Mouse (Mus musculus) intestine, embryonic 16.5 days (tissue): ENCODE data around the gene Gm20388. TPM values are rescaled to one million over a fixed set of nuclear protein-coding genes. Genes with fewer than 3 reads are reported as not detected.

Experiments used
- ATAC-seq: fragments of 200-750 bp; cut with Nextera tagmentation; 2 replicates; pipeline ENCODE4 v1.8.0; 2017; ENCODE audit warnings: moderate TSS enrichment, moderate library complexity
- H3K27ac ChIP-seq: fragments of 300-500 bp; sonication (generic); 2 replicates; pipeline ENCODE4 v1.5.1; 2014; ENCODE audit warnings: mild to moderate bottlenecking, low read length
- H3K27me3 ChIP-seq: fragments of 300-500 bp; sonication (generic); replicated peaks from 2 replicates; pipeline ENCODE4 v1.6.1; 2014; ENCODE audit warnings: low read length, control low read depth, mixed read lengths; ENCODE audit not compliant: control insufficient read depth, insufficient read depth
- H3K36me3 ChIP-seq: fragments of 300-500 bp; sonication (generic); 2 replicates; pipeline ENCODE4 v1.6.1; 2014; ENCODE audit warnings: low read length, control low read depth; ENCODE audit not compliant: control insufficient read depth, insufficient read depth
- H3K4me1 ChIP-seq: fragments of 300-500 bp; sonication (generic); 2 replicates; pipeline ENCODE4 v1.6.1; 2014; ENCODE audit warnings: low read length, control low read depth, mixed read lengths; ENCODE audit not compliant: control insufficient read depth, insufficient read depth
- H3K4me2 ChIP-seq: fragments of 300-500 bp; sonication (generic); 2 replicates; pipeline ENCODE4 v1.6.1; 2014; ENCODE audit warnings: low read depth, low read length, control low read depth
- H3K4me3 ChIP-seq: fragments of 300-500 bp; sonication (generic); 2 replicates; pipeline ENCODE4 v1.5.1; 2014; ENCODE audit warnings: mild to moderate bottlenecking, low read length
- H3K9ac ChIP-seq: fragments of 300-500 bp; sonication (generic); 2 replicates; pipeline ENCODE4 v1.6.1; 2014; ENCODE audit warnings: low read depth, low read length
- H3K9me3 ChIP-seq: fragments of 300-500 bp; sonication (generic); 2 replicates; pipeline ENCODE4 v1.6.1; 2016; ENCODE audit warnings: low read length, control low read depth; ENCODE audit not compliant: control insufficient read depth
- WGBS: fragments of 180-500 bp; shearing (Covaris S2); extraction: QIAGEN DNeasy Blood & Tissue Kit; methylation state at CpG from one replicate; pipeline ENCODE4 v1.1.7; 2014; 5-methylcytosine and 5-hydroxymethylcytosine counted together
- polyA plus RNA-seq: library from polyadenylated mRNA; unstranded; fragments of >200 nt; fragmentation: Nextera tagmentation; extraction: Ambion mirVana; gene quantifications from 2 replicates; pipeline ENCODE4 v1.2.1, GENCODE M21; 2015

Gm20388 gene
- polyA plus RNA-seq, 1 experiment from 2014 or later, result 5.8 TPM

GRCm38 (mm10) chr8:123880821-123881350 is 3970.2 kb downstream of the Gm20388 start:
- H3K9ac ChIP-seq, result no peak overlapping the region
- H3K9me3 ChIP-seq, result no peaks in the 10 kb centered on the region
- WGBS, result 27% methylated on average over 4 of the region's 4 CpGs
- no peak for ATAC-seq
- H3K27me3 ChIP-seq, result peaks cover 3% of the 10 kb centered on the region
- no peak overlapping the region for H3K4me2 ChIP-seq
- H3K27ac ChIP-seq, result no peak overlapping the region
- H3K36me3 ChIP-seq, result no peaks in the 10 kb centered on the region
- H3K4me3 ChIP-seq, result no peak overlapping the region
- peaks cover 7% of the 10 kb centered on the region for H3K4me1 ChIP-seq

GRCm38 (mm10) chr8:123882412-123882811 is 3971.8 kb downstream of the Gm20388 start:
- WGBS, result 82% methylated on average over 2 of the region's 2 CpGs
- Histone ChIP-seq H3K9me3 (no peaks in the 10 kb centered on the region), H3K27ac (no peak overlapping the region), H3K9ac (no peak overlapping the region), H3K4me1 (peaks cover 7% of the 10 kb centered on the region), H3K4me2 (no peak overlapping the region), H3K4me3 (no peak overlapping the region), H3K36me3 (no peaks in the 10 kb centered on the region), H3K27me3 (peaks cover 6% of the 10 kb centered on the region)
- no peak for ATAC-seq

GRCm38 (mm10) chr8:123883094-123883493 is 3972.5 kb downstream of the Gm20388 start:
- no peak overlapping the region for H3K4me3 ChIP-seq
- ATAC-seq, result no peak
- H3K36me3 ChIP-seq, result no peaks in the 10 kb centered on the region
- H3K4me2 ChIP-seq, result no peak overlapping the region
- H3K4me1 ChIP-seq, result peaks cover 7% of the 10 kb centered on the region
- H3K27me3 ChIP-seq, result peaks cover 6% of the 10 kb centered on the region
- no peak overlapping the region for H3K27ac ChIP-seq
- H3K9ac ChIP-seq, result no peak overlapping the region
- no peaks in the 10 kb centered on the region for H3K9me3 ChIP-seq
- 76% methylated on average over 4 of the region's 4 CpGs for WGBS

GRCm38 (mm10) chr8:123884721-123885565 is 3974.3 kb downstream of the Gm20388 start:
- Histone ChIP-seq H3K4me3 (no peak overlapping the region), H3K4me2 (peak overlapping the region; percentile 30), H3K36me3 (no peaks in the 10 kb centered on the region), H3K4me1 (peaks cover 7% of the 10 kb centered on the region), H3K27ac (no peak overlapping the region), H3K27me3 (peaks cover 6% of the 10 kb centered on the region), H3K9ac (0 out of 2 replicates have a peak overlapping the region, but pooled peaks have one; percentile 19), H3K9me3 (no peaks in the 10 kb centered on the region)
- peak; percentile 69; the same call in 1 of the 2 replicates for ATAC-seq
- WGBS, result 8% methylated on average over 14 of the region's 14 CpGs

- H3K27ac ChIP-seq, result no peak overlapping the region
- peaks cover 11% of the 10 kb centered on the region for H3K4me1 ChIP-seq
- H3K4me2 ChIP-seq, result no peak overlapping the region
- H3K36me3 ChIP-seq, result no peaks in the 10 kb centered on the region
- no peaks in the 10 kb centered on the region for H3K9me3 ChIP-seq
- H3K27me3 ChIP-seq, result peaks cover 26% of the 10 kb centered on the region
- 96% methylated on average over 4 of the region's 4 CpGs for WGBS
- H3K4me3 ChIP-seq, result no peak overlapping the region
- no peak for ATAC-seq
- H3K9ac ChIP-seq, result no peak overlapping the region
Measured at GRCm38 (mm10) chr8:123887163-123887562, 3976.5 kb downstream of the Gm20388 start.

- no peak overlapping the region for H3K27ac ChIP-seq
- H3K4me1 ChIP-seq, result peaks cover 11% of the 10 kb centered on the region
- 80% methylated on average over 2 of the region's 2 CpGs for WGBS
- no peak overlapping the region for H3K4me2 ChIP-seq
- no peak overlapping the region for H3K9ac ChIP-seq
- H3K4me3 ChIP-seq, result no peak overlapping the region
- no peaks in the 10 kb centered on the region for H3K36me3 ChIP-seq
- H3K27me3 ChIP-seq, result peaks cover 34% of the 10 kb centered on the region
- H3K9me3 ChIP-seq, result no peaks in the 10 kb centered on the region
- no peak for ATAC-seq
Measured at GRCm38 (mm10) chr8:123887956-123888355, 3977.3 kb downstream of the Gm20388 start.

- Histone ChIP-seq H3K4me2 (no peak overlapping the region), H3K27me3 (peaks cover 52% of the 10 kb centered on the region), H3K4me1 (peaks cover 7% of the 10 kb centered on the region), H3K27ac (no peak overlapping the region), H3K4me3 (no peak overlapping the region), H3K9ac (no peak overlapping the region), H3K36me3 (no peaks in the 10 kb centered on the region), H3K9me3 (no peaks in the 10 kb centered on the region)
- 67% methylated on average over 4 of the region's 4 CpGs for WGBS
- no peak for ATAC-seq
Measured at GRCm38 (mm10) chr8:123889797-123890196, 3979.2 kb downstream of the Gm20388 start.

GRCm38 (mm10) chr8:123891271-123891670 is 3980.6 kb downstream of the Gm20388 start:
- H3K9ac ChIP-seq, result no peak overlapping the region
- peak overlapping the region; percentile 43 for H3K4me2 ChIP-seq
- no peak for ATAC-seq
- no peaks in the 10 kb centered on the region for H3K36me3 ChIP-seq
- H3K4me3 ChIP-seq, result peak overlapping the region; percentile 31
- no peaks in the 10 kb centered on the region for H3K9me3 ChIP-seq
- H3K4me1 ChIP-seq, result peaks cover 10% of the 10 kb centered on the region
- H3K27me3 ChIP-seq, result peaks cover 49% of the 10 kb centered on the region
- under 1% methylated on average over 11 of the region's 11 CpGs for WGBS
- H3K27ac ChIP-seq, result no peak overlapping the region

GRCm38 (mm10) chr8:123891883-123892585 is 3981.4 kb downstream of the Gm20388 start:
- peaks cover 10% of the 10 kb centered on the region for H3K4me1 ChIP-seq
- peak overlapping the region; percentile 31 for H3K4me3 ChIP-seq
- H3K9ac ChIP-seq, result no peak overlapping the region
- peak overlapping the region; percentile 43 for H3K4me2 ChIP-seq
- peaks cover 49% of the 10 kb centered on the region for H3K27me3 ChIP-seq
- 1% methylated on average over 49 of the region's 49 CpGs for WGBS
- no peaks in the 10 kb centered on the region for H3K36me3 ChIP-seq
- no peak overlapping the region for H3K27ac ChIP-seq
- no peak; the same call in 1 of the 2 replicates for ATAC-seq
- H3K9me3 ChIP-seq, result no peaks in the 10 kb centered on the region
